21 mouse cellular contexts compared by ENCODE assay signal in the genomic region with DNA sequence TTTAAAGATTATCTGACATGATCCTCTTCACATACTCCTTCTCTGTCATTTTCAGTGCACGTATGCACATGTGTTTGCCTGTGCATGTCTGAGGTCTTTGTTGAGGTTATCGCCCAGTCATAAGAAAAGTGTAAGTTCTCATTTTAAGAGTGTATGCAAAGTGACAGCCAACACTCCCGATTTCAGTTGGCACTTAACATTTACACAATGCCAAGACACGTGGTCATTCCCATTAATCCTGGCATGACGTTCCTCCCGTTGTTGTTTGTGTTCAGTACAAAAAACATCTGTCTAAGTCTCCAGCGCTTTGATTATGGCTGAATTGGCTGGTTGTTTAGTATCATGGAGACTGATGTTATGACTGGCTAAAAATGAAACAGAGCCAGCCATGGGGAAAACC. TPM values are rescaled to one million over a fixed set of nuclear protein-coding genes. Genes with fewer than 3 reads are reported as not detected.
A peak's percentile ranks its signal among the peaks of the same experiment; 100 is the strongest.
DNase-seq lines count a peak whose midpoint lies in the region; ATAC-seq lines count a peak whose summit lies in the region.
"Had no signal": no experiment of that assay in that cellular context is flagged by ENCODE, and none has a peak within 500 bp of the region (broad histone marks: within the 10 kb centered on the region; RNA-seq: fewer than 3 reads in every experiment).

No protein-coding gene starts in this region.

- H3K4me3 ChIP-seq in lung, embryonic 16.5 days (ENCODE audit: low read length) = no peak overlapping the region
- no peak overlapping the region for H3K4me3 ChIP-seq in forebrain, embryonic 10.5 days
- H3K4me3 ChIP-seq: embryonic facial prominence, embryonic 10.5 days; forebrain, embryonic 15.5 days; heart, embryonic 10.5 days; hindbrain, embryonic 12.5 days had no signal

- H3K27me3 ChIP-seq in lung, embryonic 16.5 days (ENCODE audit: control insufficient read depth, insufficient read depth, low read depth, low read length) = no peaks in the 10 kb centered on the region
- no peaks in the 10 kb centered on the region for H3K27me3 ChIP-seq in forebrain, embryonic 10.5 days (ENCODE audit: poor library complexity, severe bottlenecking)
- H3K27me3 ChIP-seq: forebrain, embryonic 15.5 days; hindbrain, embryonic 12.5 days had no signal

- ATAC-seq in lung, embryonic 16.5 days (ENCODE audit: low read depth) = peak; percentile 52
- no peak for ATAC-seq in cerebellum, adult (ENCODE audit: insufficient number of reproducible peaks, low FRiP score, low TSS enrichment)
- ATAC-seq: CD4-positive, CD25-positive, alpha-beta regulatory T cell, adult 4 months; forebrain, embryonic 15.5 days; hindbrain, embryonic 16.5 days; inflammation-experienced regulatory T-cells, adult 6 months had no signal

- WGBS in lung, embryonic 16.5 days = 47% methylated on average over 7 of the region's 7 CpGs
- 94% methylated on average over 7 of the region's 7 CpGs for WGBS in forebrain, embryonic 10.5 days

- no peaks in the 10 kb centered on the region for H3K4me1 ChIP-seq in lung, embryonic 16.5 days (replicated peaks; ENCODE audit: control insufficient read depth, insufficient read depth, low read length)
- H3K4me1 ChIP-seq in forebrain, embryonic 10.5 days = no peaks in the 10 kb centered on the region
- H3K4me1 ChIP-seq: forebrain, embryonic 15.5 days; heart, embryonic 10.5 days; hindbrain, embryonic 12.5 days had no signal

- no peak overlapping the region for H3K9ac ChIP-seq in lung, embryonic 16.5 days (ENCODE audit: low read length)
- H3K9ac ChIP-seq: forebrain, embryonic 15.5 days; hindbrain, embryonic 12.5 days had no signal

- no peak overlapping the region for H3K27ac ChIP-seq in lung, embryonic 16.5 days (ENCODE audit: low read length)
- H3K27ac ChIP-seq in forebrain, embryonic 10.5 days = no peak overlapping the region
- H3K27ac ChIP-seq: embryonic facial prominence, embryonic 10.5 days; forebrain, embryonic 15.5 days; heart, embryonic 10.5 days; hindbrain, embryonic 12.5 days had no signal

- DNase-seq in lung, postnatal 14 days = no peak
- DNase-seq in adipocyte (ENCODE audit: low spot score) = peak; percentile 32
- peak; percentile 25 for DNase-seq in fibroblast of lung, adult 2 months (ENCODE audit: low read depth)
- DNase-seq in thymus, postnatal 36 days = no peak
- DNase-seq in forebrain, embryonic 10.5 days (ENCODE audit: extremely low spot score, low spot score) = no peak
- DNase-seq: adrenal gland, postnatal 25 days; B cell, adult 2 months; cerebellum, adult 18-20 months; cerebellum, postnatal 10 days; gastrocnemius, postnatal 10 days; heart, adult 18-20 months; heart, postnatal 4 days had no signal

- H3K36me3 ChIP-seq in lung, embryonic 16.5 days (ENCODE audit: control insufficient read depth, insufficient read depth, low read length) = no peaks in the 10 kb centered on the region
- no peaks in the 10 kb centered on the region for H3K36me3 ChIP-seq in forebrain, embryonic 10.5 days (replicated peaks)
- H3K36me3 ChIP-seq: embryonic facial prominence, embryonic 10.5 days; forebrain, embryonic 15.5 days; heart, embryonic 10.5 days; hindbrain, embryonic 12.5 days had no signal

- H3K9me3 ChIP-seq in lung, embryonic 16.5 days (ENCODE audit: control insufficient read depth, low read length) = no peaks in the 10 kb centered on the region
- no peaks in the 10 kb centered on the region for H3K9me3 ChIP-seq in forebrain, embryonic 10.5 days
- H3K9me3 ChIP-seq: embryonic facial prominence, embryonic 10.5 days; forebrain, embryonic 15.5 days; heart, embryonic 10.5 days; hindbrain, embryonic 12.5 days had no signal

- H3K4me2 ChIP-seq in lung, embryonic 16.5 days (ENCODE audit: low read depth, low read length) = no peak overlapping the region
- H3K4me2 ChIP-seq: forebrain, embryonic 15.5 days; hindbrain, embryonic 12.5 days had no signal

RNA-seq across cellular contexts. Expression of a gene that starts 28.2 kb away (rescaled TPM):
- 149 TPM in 2 replicates for polyA plus RNA-seq in lung, embryonic 16.5 days (2015; fragmentation: Nextera tagmentation; extraction: Ambion mirVana)
- 153 and 155 TPM in 2 replicates for polyA plus RNA-seq in forebrain, embryonic 10.5 days (2016; fragmentation: Nextera tagmentation; extraction: Ambion mirVana)

Comparison
In these comparisons a context has a peak if more than half of its experiments do, and no peak if none do; other contexts are left out.
1. DNase-seq: peak in adipocyte (single experiment) and fibroblast of lung, adult 2 months (single experiment); none in lung, postnatal 14 days (single experiment), thymus, postnatal 36 days (0 of 2) and forebrain, embryonic 10.5 days (single experiment).